ENCODE assay signal across 8 mouse cellular contexts in genomic region chr1:139454340-139455225, GRCm38 (mm10). TPM values are rescaled to one million over a fixed set of nuclear protein-coding genes. Genes with fewer than 3 reads are reported as not detected.
DNase-seq lines count a peak whose midpoint lies in the region; ATAC-seq and TF ChIP-seq lines count a peak whose summit lies in the region.

Gene Aspm, plus strand, starts transcription at chr1:139454772.

- peak within 1 kb of the TSS; percentile 29; the same call in 1 of the 2 replicates for H3K9ac ChIP-seq in lung, postnatal 0 days (replicated peaks; ENCODE audit: low read depth)

- H3K36me3 ChIP-seq in hindbrain, embryonic 10.5 days: peaks cover 25% of the 10 kb centered on the region
- no peaks in the 10 kb centered on the region for H3K36me3 ChIP-seq in lung, postnatal 0 days (ENCODE audit: insufficient read depth, low read length)

- H3K4me1 ChIP-seq in hindbrain, embryonic 10.5 days (replicated peaks): peaks cover 24% of the 10 kb centered on the region
- H3K4me1 ChIP-seq in lung, postnatal 0 days (ENCODE audit: insufficient read depth, low read depth, low read length): peaks cover 4% of the 10 kb centered on the region; the same call in 1 of the 2 replicates

- no peaks in the 10 kb centered on the region for H3K27me3 ChIP-seq in hindbrain, embryonic 10.5 days (ENCODE audit: insufficient read depth, poor library complexity, severe bottlenecking)
- H3K27me3 ChIP-seq in lung, postnatal 0 days (replicated peaks; ENCODE audit: insufficient read depth, low read length): no peaks in the 10 kb centered on the region

- peak; percentile 100 for ATAC-seq in frontal cortex, adult (ENCODE audit: low TSS enrichment)
- peak; percentile 100 for ATAC-seq in lung, postnatal 0 days

- H3K27ac ChIP-seq in hindbrain, embryonic 10.5 days: peak within 1 kb of the TSS; percentile 93
- no peak within 1 kb of the TSS for H3K27ac ChIP-seq in lung, postnatal 0 days (ENCODE audit: low read length)

- H3K4me3 ChIP-seq in hindbrain, embryonic 10.5 days: peak within 1 kb of the TSS; percentile 90
- H3K4me3 ChIP-seq in lung, postnatal 0 days (ENCODE audit: low read depth, low read length): peak within 1 kb of the TSS; percentile 73

- no peak for TF ChIP-seq EP300 in lung, postnatal 0 days (IDR thresholded peaks at IDR 0.05)

- TF ChIP-seq CTCF in lung, postnatal 0 days (IDR thresholded peaks at IDR 0.05): no peak

- H3K9me3 ChIP-seq in hindbrain, embryonic 10.5 days: no peaks in the 10 kb centered on the region
- no peaks in the 10 kb centered on the region for H3K9me3 ChIP-seq in lung, postnatal 0 days (ENCODE audit: low read length)

- under 1% methylated on average over 65 of the region's 65 CpGs for WGBS in hindbrain, embryonic 10.5 days
- WGBS in lung, postnatal 0 days: under 1% methylated on average over 65 of the region's 65 CpGs

- peak within 1 kb of the TSS; percentile 100 for H3K4me2 ChIP-seq in lung, postnatal 0 days (replicated peaks; ENCODE audit: low read depth, low read length)

- peak; percentile 96 for DNase-seq in MN1 (ENCODE audit: low spot score)
- peak; percentile 88 for DNase-seq in cerebellum, adult 9-10 months
- DNase-seq in hindbrain, embryonic 10.5 days (ENCODE audit: low spot score): peak; percentile 93
- DNase-seq in layer of hippocampus, adult 9-11 months: peak; percentile 92
- peak; percentile 97 for DNase-seq in lung, postnatal 0 days (ENCODE audit: low spot score)
- peak; percentile 76 for DNase-seq in ovary, postnatal 14 days (ENCODE audit: low spot score)
- peak; percentile 92 for DNase-seq in thymus, postnatal 14 days

RNA-seq across cellular contexts. Expression of gene Aspm, which starts in this region (rescaled TPM):
- 16.5 and 22.1 TPM in 2 replicates for polyA plus RNA-seq in hindbrain, embryonic 10.5 days (2016; fragmentation: Nextera tagmentation; extraction: Ambion mirVana)
- polyA plus RNA-seq in lung, postnatal 0 days (2015; fragmentation: Nextera tagmentation; extraction: Ambion mirVana): 0.54 and 0.95 TPM in 2 replicates

Comparison
In these comparisons a context has a peak if more than half of its experiments do, and no peak if none do; other contexts are left out.
1. Peak in DNase-seq, ATAC-seq, H3K4me3 ChIP-seq, H3K9ac ChIP-seq and H3K4me2 ChIP-seq in lung, postnatal 0 days; RNA of the gene not detected or under 1 TPM.